Mouse (Mus musculus): ENCODE data around the gene Bicd2. TPM values are rescaled to one million over a fixed set of nuclear protein-coding genes. Genes with fewer than 3 reads are reported as not detected.

The Bicd2 gene
- polyA plus RNA-seq, 1 experiment from 2014 or later: 49.9 TPM

- H3K4me3 ChIP-seq: no peak overlapping the region
- no peak overlapping the region for H3K4me2 ChIP-seq (replicated peaks)
- H3K4me1 ChIP-seq: peaks cover 27% of the 10 kb centered on the region
- no peaks in the 10 kb centered on the region for H3K9me3 ChIP-seq
- no peak overlapping the region for H3K27ac ChIP-seq
- no peak for ATAC-seq (ENCODE audit: low FRiP score, low read depth)
- peaks cover 11% of the 10 kb centered on the region; the same call in 1 of the 2 replicates for H3K36me3 ChIP-seq
- H3K9ac ChIP-seq: no peak overlapping the region
- no peaks in the 10 kb centered on the region for H3K27me3 ChIP-seq (replicated peaks)
Observed at GRCm38 (mm10) chr13:49353422-49353821, 12.0 kb downstream of the Bicd2 start.

GRCm38 (mm10) chr13:49353991-49354507 is 12.7 kb downstream of the Bicd2 start:
- peaks cover 11% of the 10 kb centered on the region; the same call in 1 of the 2 replicates for H3K36me3 ChIP-seq
- peaks cover 27% of the 10 kb centered on the region for H3K4me1 ChIP-seq
- no peaks in the 10 kb centered on the region for H3K27me3 ChIP-seq (replicated peaks)
- H3K4me2 ChIP-seq (replicated peaks): no peak overlapping the region
- H3K27ac ChIP-seq: no peak overlapping the region
- no peak for ATAC-seq (ENCODE audit: low FRiP score, low read depth)
- H3K9ac ChIP-seq: no peak overlapping the region
- 72% methylated on average over 5 of the region's 5 CpGs for WGBS
- H3K4me3 ChIP-seq: no peak overlapping the region
- no peaks in the 10 kb centered on the region for H3K9me3 ChIP-seq

GRCm38 (mm10) chr13:49355461-49356061 is 14.2 kb downstream of the Bicd2 start:
- no peak overlapping the region for H3K27ac ChIP-seq
- ATAC-seq (ENCODE audit: low FRiP score, low read depth): no peak
- WGBS: 84% methylated on average over 11 of the region's 11 CpGs

GRCm38 (mm10) chr13:49356090-49356489 is 14.7 kb downstream of the Bicd2 start:
- Histone ChIP-seq H3K4me2 (replicated peaks) (no peak overlapping the region), H3K36me3 (peaks cover 11% of the 10 kb centered on the region; the same call in 1 of the 2 replicates), H3K27me3 (replicated peaks) (no peaks in the 10 kb centered on the region), H3K4me3 (no peak overlapping the region), H3K9ac (no peak overlapping the region), H3K4me1 (peaks cover 27% of the 10 kb centered on the region), H3K9me3 (no peaks in the 10 kb centered on the region), H3K27ac (no peak overlapping the region)
- WGBS: 81% methylated on average over 7 of the region's 7 CpGs
- ATAC-seq (ENCODE audit: low FRiP score, low read depth): no peak

More at GRCm38 (mm10) chr13:49355461-49356061, 14.2 kb downstream of the Bicd2 start:
- H3K27me3 ChIP-seq (replicated peaks): no peaks in the 10 kb centered on the region
- H3K9ac ChIP-seq: no peak overlapping the region
- H3K4me1 ChIP-seq: peaks cover 27% of the 10 kb centered on the region
- H3K36me3 ChIP-seq: peaks cover 11% of the 10 kb centered on the region; the same call in 1 of the 2 replicates
- no peaks in the 10 kb centered on the region for H3K9me3 ChIP-seq
- H3K4me2 ChIP-seq (replicated peaks): no peak overlapping the region
- no peak overlapping the region for H3K4me3 ChIP-seq

- ATAC-seq (ENCODE audit: low FRiP score, low read depth): no peak
- Histone ChIP-seq H3K27me3 (replicated peaks) (no peaks in the 10 kb centered on the region), H3K27ac (no peak overlapping the region), H3K4me1 (peaks cover 28% of the 10 kb centered on the region), H3K4me2 (replicated peaks) (no peak overlapping the region), H3K4me3 (no peak overlapping the region), H3K9ac (no peak overlapping the region), H3K36me3 (peaks cover 11% of the 10 kb centered on the region; the same call in 1 of the 2 replicates), H3K9me3 (no peaks in the 10 kb centered on the region)
- 94% methylated on average over 8 of the region's 8 CpGs for WGBS
Observed at GRCm38 (mm10) chr13:49357367-49358026, 16.1 kb downstream of the Bicd2 start.

GRCm38 (mm10) chr13:49358184-49358583 is 16.8 kb downstream of the Bicd2 start:
- Histone ChIP-seq H3K27ac (no peak overlapping the region), H3K4me2 (replicated peaks) (no peak overlapping the region), H3K4me3 (no peak overlapping the region), H3K27me3 (replicated peaks) (no peaks in the 10 kb centered on the region), H3K9ac (no peak overlapping the region), H3K4me1 (peaks cover 24% of the 10 kb centered on the region), H3K36me3 (peaks cover 11% of the 10 kb centered on the region; the same call in 1 of the 2 replicates), H3K9me3 (no peaks in the 10 kb centered on the region)
- no peak for ATAC-seq (ENCODE audit: low FRiP score, low read depth)
- WGBS: 96% methylated on average over 3 of the region's 3 CpGs

GRCm38 (mm10) chr13:49360906-49361406 is 19.6 kb downstream of the Bicd2 start:
- no peak for ATAC-seq (ENCODE audit: low FRiP score, low read depth)
- Histone ChIP-seq H3K4me1 (peaks cover 11% of the 10 kb centered on the region), H3K4me3 (no peak overlapping the region), H3K27ac (no peak overlapping the region), H3K4me2 (replicated peaks) (no peak overlapping the region), H3K9me3 (no peaks in the 10 kb centered on the region), H3K9ac (no peak overlapping the region), H3K36me3 (peaks cover 10% of the 10 kb centered on the region; the same call in 1 of the 2 replicates), H3K27me3 (replicated peaks) (no peaks in the 10 kb centered on the region)
- 55% methylated on average over 3 of the region's 3 CpGs for WGBS

- ATAC-seq (ENCODE audit: low FRiP score, low read depth): no peak
- H3K27me3 ChIP-seq (replicated peaks): no peaks in the 10 kb centered on the region
- H3K4me1 ChIP-seq: peaks cover 11% of the 10 kb centered on the region
- H3K27ac ChIP-seq: no peak overlapping the region
- no peaks in the 10 kb centered on the region for H3K9me3 ChIP-seq
- no peak overlapping the region for H3K9ac ChIP-seq
- H3K4me3 ChIP-seq: no peak overlapping the region
- H3K4me2 ChIP-seq (replicated peaks): no peak overlapping the region
- WGBS: 85% methylated on average over 7 of the region's 7 CpGs
- no peaks in the 10 kb centered on the region for H3K36me3 ChIP-seq
Observed at GRCm38 (mm10) chr13:49362364-49362763, 21.0 kb downstream of the Bicd2 start.

GRCm38 (mm10) chr13:49362804-49363203 is 21.4 kb downstream of the Bicd2 start:
- H3K36me3 ChIP-seq: no peaks in the 10 kb centered on the region
- ATAC-seq (ENCODE audit: low FRiP score, low read depth): no peak
- WGBS: 81% methylated on average over 2 of the region's 2 CpGs

GRCm38 (mm10) chr13:49364716-49365115 is 23.3 kb downstream of the Bicd2 start:
- Histone ChIP-seq H3K27me3 (replicated peaks) (no peaks in the 10 kb centered on the region), H3K4me2 (replicated peaks) (no peak overlapping the region), H3K9ac (no peak overlapping the region), H3K4me3 (no peak overlapping the region), H3K27ac (no peak overlapping the region), H3K36me3 (peaks cover 7% of the 10 kb centered on the region), H3K9me3 (no peaks in the 10 kb centered on the region), H3K4me1 (peaks cover 11% of the 10 kb centered on the region)
- 88% methylated on average over 2 of the region's 2 CpGs for WGBS
- ATAC-seq (ENCODE audit: low FRiP score, low read depth): no peak

More at GRCm38 (mm10) chr13:49362804-49363203, 21.4 kb downstream of the Bicd2 start:
- peaks cover 11% of the 10 kb centered on the region for H3K4me1 ChIP-seq
- no peaks in the 10 kb centered on the region for H3K27me3 ChIP-seq (replicated peaks)
- H3K4me2 ChIP-seq (replicated peaks): no peak overlapping the region
- H3K9ac ChIP-seq: no peak overlapping the region
- H3K4me3 ChIP-seq: no peak overlapping the region
- no peaks in the 10 kb centered on the region for H3K9me3 ChIP-seq
- no peak overlapping the region for H3K27ac ChIP-seq

GRCm38 (mm10) chr13:49367657-49368440 is 26.5 kb downstream of the Bicd2 start:
- Histone ChIP-seq H3K4me1 (no peaks in the 10 kb centered on the region; the same call in 1 of the 2 replicates), H3K36me3 (peaks cover 28% of the 10 kb centered on the region), H3K4me2 (replicated peaks) (no peak overlapping the region), H3K9me3 (no peaks in the 10 kb centered on the region), H3K27me3 (replicated peaks) (no peaks in the 10 kb centered on the region), H3K27ac (no peak overlapping the region), H3K4me3 (no peak overlapping the region), H3K9ac (no peak overlapping the region)
- 83% methylated on average over 4 of the region's 4 CpGs for WGBS
- ATAC-seq (ENCODE audit: low FRiP score, low read depth): no peak

- Histone ChIP-seq H3K4me1 (peaks cover 7% of the 10 kb centered on the region), H3K4me2 (replicated peaks) (no peak overlapping the region), H3K9me3 (no peaks in the 10 kb centered on the region), H3K9ac (no peak overlapping the region), H3K36me3 (peaks cover 31% of the 10 kb centered on the region), H3K4me3 (no peak overlapping the region), H3K27me3 (replicated peaks) (no peaks in the 10 kb centered on the region), H3K27ac (no peak overlapping the region)
- ATAC-seq (ENCODE audit: low FRiP score, low read depth): no peak
- 92% methylated on average over 10 of the region's 10 CpGs for WGBS
Observed at GRCm38 (mm10) chr13:49369404-49369803, 28.0 kb downstream of the Bicd2 start.
